In the genomic region with DNA sequence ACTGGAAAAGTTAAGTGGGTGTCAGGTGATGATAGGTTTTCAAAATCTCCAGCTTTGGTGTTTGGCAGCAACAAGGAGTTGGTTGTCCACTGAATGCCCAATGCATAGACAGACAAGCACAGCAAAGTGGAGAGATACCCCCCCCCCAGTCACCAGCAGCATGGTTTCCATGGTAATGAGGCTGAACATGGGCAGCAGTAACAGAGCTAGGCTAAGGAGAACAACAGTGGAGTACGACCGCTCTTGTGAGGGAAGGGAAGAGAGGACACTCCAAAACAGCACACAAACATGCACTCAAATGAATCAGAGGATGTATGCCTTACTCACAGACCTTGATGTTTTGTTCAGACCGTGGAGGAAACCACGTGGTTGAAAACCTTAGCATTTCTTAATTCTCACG, we compare ENCODE assay signal across 25 mouse cellular contexts. TPM values are rescaled to one million over a fixed set of nuclear protein-coding genes. Genes with fewer than 3 reads are reported as not detected.
DNase-seq lines count a peak whose midpoint lies in the region; ATAC-seq and TF ChIP-seq lines count a peak whose summit lies in the region.
"Had no signal": no experiment of that assay in that cellular context is flagged by ENCODE, and none has a peak within 500 bp of the region (broad histone marks: within the 10 kb centered on the region; RNA-seq: fewer than 3 reads in every experiment).

No protein-coding gene starts in this region.

- ATAC-seq in heart, embryonic 15.5 days (replicated peaks; ENCODE audit: insufficient number of reproducible peaks, insufficient read depth, low FRiP score, low read depth), result no peak
- ATAC-seq: forebrain, embryonic 15.5 days; liver, postnatal 0 days; midbrain, embryonic 15.5 days had no signal

- H3K9me3 ChIP-seq in heart, embryonic 15.5 days (replicated peaks), result no peaks in the 10 kb centered on the region
- H3K9me3 ChIP-seq: embryonic facial prominence, embryonic 10.5 days; forebrain, embryonic 15.5 days; G1E; hindbrain, embryonic 15.5 days; limb, embryonic 12.5 days; midbrain, embryonic 15.5 days; neural tube, embryonic 13.5 days had no signal

- H3K4me2 ChIP-seq in heart, embryonic 15.5 days, result peak overlapping the region; percentile 70
- H3K4me2 ChIP-seq in myocyte (ENCODE audit: low read depth), result peak overlapping the region; percentile 54
- H3K4me2 ChIP-seq: forebrain, embryonic 15.5 days; hindbrain, embryonic 15.5 days; limb, embryonic 12.5 days; liver, embryonic 11.5 days; midbrain, embryonic 15.5 days; neural tube, embryonic 13.5 days had no signal

- H3K79me2 ChIP-seq in heart, adult 2 months (replicated peaks; ENCODE audit: control insufficient read depth, insufficient read depth, low read length), result peaks cover 6% of the 10 kb centered on the region
- peaks cover 16% of the 10 kb centered on the region for H3K79me2 ChIP-seq in myocyte (ENCODE audit: control insufficient read depth, insufficient read depth)

- peak overlapping the region; percentile 97 for H3K27ac ChIP-seq in heart, adult 2 months
- peak overlapping the region; percentile 59; the same call in 1 of the 2 replicates for H3K27ac ChIP-seq in heart, embryonic 15.5 days
- peak overlapping the region; percentile 60 for H3K27ac ChIP-seq in brown adipose tissue, adult 24 weeks (replicated peaks; ENCODE audit: low read depth, low read length)
- H3K27ac ChIP-seq: embryonic facial prominence, embryonic 10.5 days; forebrain, embryonic 15.5 days; hindbrain, embryonic 15.5 days; limb, embryonic 12.5 days; macrophage; midbrain, embryonic 15.5 days; neural tube, embryonic 13.5 days had no signal

- WGBS in heart, adult 2 months, result 17% methylated on average over 5 of the region's 5 CpGs
- WGBS in heart, embryonic 15.5 days, result 54% methylated on average over 5 of the region's 5 CpGs

- peak overlapping the region; percentile 65 for H3K4me3 ChIP-seq in heart, adult 2 months
- H3K4me3 ChIP-seq in heart, embryonic 15.5 days, result peak overlapping the region; percentile 65
- H3K4me3 ChIP-seq in brown adipose tissue, adult 24 weeks (ENCODE audit: insufficient read depth, low read depth, low read length), result no peak overlapping the region
- H3K4me3 ChIP-seq in myocyte, result peak overlapping the region; percentile 19
- H3K4me3 ChIP-seq: embryonic facial prominence, embryonic 10.5 days; forebrain, embryonic 15.5 days; hindbrain, embryonic 15.5 days; limb, embryonic 12.5 days; midbrain, embryonic 15.5 days; neural tube, embryonic 13.5 days had no signal

- intact Hi-C loops in heart, adult 2 months (cut with DNase I), result loop anchor here (5.0 kb wide), 1 partner anchor 93 kb away; no protein-coding TSS in a partner anchor

- DNase-seq in heart, adult 2 months, result no peak
- DNase-seq in heart, adult 18-20 months, result no peak
- no peak for DNase-seq in heart, adult 8-10 months (ENCODE audit: low spot score)
- DNase-seq in cerebellum, adult 11 months, result no peak
- no peak for DNase-seq in spleen, postnatal 10 days (ENCODE audit: low spot score in 2 of 2)
- DNase-seq: adrenal gland, postnatal 10 days; cerebellum, adult 9-10 months; gastrocnemius, postnatal 10 days; kidney, adult 11 months; kidney, postnatal 4 days; liver, postnatal 0 days; retina, postnatal 1 day had no signal

- no peaks in the 10 kb centered on the region for H3K27me3 ChIP-seq in heart, adult 2 months (ENCODE audit: control insufficient read depth, insufficient read depth, low read length)
- no peaks in the 10 kb centered on the region for H3K27me3 ChIP-seq in heart, embryonic 15.5 days
- H3K27me3 ChIP-seq in myocyte (ENCODE audit: control insufficient read depth, insufficient read depth, insufficient read length), result no peaks in the 10 kb centered on the region
- H3K27me3 ChIP-seq: CH12.LX; forebrain, embryonic 15.5 days; hindbrain, embryonic 15.5 days; limb, embryonic 12.5 days; midbrain, embryonic 15.5 days; neural tube, embryonic 13.5 days had no signal

- peaks cover 37% of the 10 kb centered on the region for H3K36me3 ChIP-seq in heart, adult 2 months (ENCODE audit: control insufficient read depth, insufficient read depth, low read length)
- H3K36me3 ChIP-seq in heart, embryonic 15.5 days, result no peaks in the 10 kb centered on the region
- H3K36me3 ChIP-seq in myocyte (ENCODE audit: control insufficient read depth, insufficient read depth), result no peaks in the 10 kb centered on the region
- H3K36me3 ChIP-seq: embryonic facial prominence, embryonic 10.5 days; forebrain, embryonic 15.5 days; G1E; hindbrain, embryonic 15.5 days; limb, embryonic 12.5 days; midbrain, embryonic 15.5 days; neural tube, embryonic 13.5 days had no signal

- H3ac ChIP-seq in myocyte (ENCODE audit: control insufficient read depth, insufficient read length), result no peak overlapping the region

- TF ChIP-seq POLR2A in heart, adult 2 months (IDR thresholded peaks at IDR 0.05; ENCODE audit: insufficient read depth, low read depth, low read length), result no peak
- no peak for TF ChIP-seq POLR2A in myocyte (IDR thresholded peaks at IDR 0.05; ENCODE audit: insufficient read length, low read depth)

- no peak for TF ChIP-seq EP300 in heart, adult 2 months (IDR thresholded peaks at IDR 0.05; ENCODE audit: insufficient read depth, low read depth, low read length)

- H3K9ac ChIP-seq in heart, adult 2 months (ENCODE audit: low read depth, low read length), result peak overlapping the region; percentile 52
- H3K9ac ChIP-seq in heart, embryonic 15.5 days, result no peak overlapping the region; the same call in 1 of the 2 replicates
- H3K9ac ChIP-seq: forebrain, embryonic 15.5 days; hindbrain, embryonic 15.5 days; limb, embryonic 12.5 days; liver, postnatal 0 days; midbrain, embryonic 15.5 days; neural tube, embryonic 13.5 days had no signal

- no peak for TF ChIP-seq CTCF in heart, adult 2 months (IDR thresholded peaks at IDR 0.05)

- peaks cover 29% of the 10 kb centered on the region for H3K4me1 ChIP-seq in heart, adult 2 months (ENCODE audit: control insufficient read depth, insufficient read depth, low read length)
- peaks cover 54% of the 10 kb centered on the region for H3K4me1 ChIP-seq in heart, embryonic 15.5 days (replicated peaks)
- peaks cover 14% of the 10 kb centered on the region for H3K4me1 ChIP-seq in brown adipose tissue, adult 24 weeks (ENCODE audit: control insufficient read depth, insufficient read depth, insufficient read length, low read length)

TF ChIP-seq in myocyte, 11 proteins besides CTCF, POLR2A, EP300 and RAD21:
- no peak for TF ChIP-seq E2F4 (IDR thresholded peaks at IDR 0.05; ENCODE audit: insufficient read depth)
- no peak for TF ChIP-seq MAX (IDR thresholded peaks at IDR 0.05; ENCODE audit: low read depth)
- no peak for TF ChIP-seq CEBPB (IDR thresholded peaks at IDR 0.05; ENCODE audit: insufficient read depth, poor library complexity, severe bottlenecking)
- TF ChIP-seq USF1 (IDR thresholded peaks at IDR 0.05; ENCODE audit: low read depth), result no peak
- no peak for TF ChIP-seq REST (IDR thresholded peaks at IDR 0.05; ENCODE audit: insufficient read depth, insufficient read length)
- no peak for TF ChIP-seq SRF (IDR thresholded peaks at IDR 0.05; ENCODE audit: control insufficient read depth, insufficient read length, low read depth)
- no peak for TF ChIP-seq MYOG (IDR thresholded peaks at IDR 0.05; ENCODE audit: control insufficient read depth in 1 of 3, insufficient read depth in 1 of 3, insufficient read length in 2 of 3, low read depth in 2 of 3)
- no peak for TF ChIP-seq MYOD1 (IDR thresholded peaks at IDR 0.05; ENCODE audit: control insufficient read depth in 1 of 3, insufficient read length in 2 of 3, low read depth in 2 of 3)
- no peak for TF ChIP-seq TCF12 (IDR thresholded peaks at IDR 0.05; ENCODE audit: insufficient read depth, poor library complexity, severe bottlenecking)
- TF ChIP-seq POLR2AphosphoS2 (IDR thresholded peaks at IDR 0.05; ENCODE audit: insufficient read length, low read depth), result no peak
- TF ChIP-seq TCF3 (IDR thresholded peaks at IDR 0.05; ENCODE audit: insufficient read length, low read depth), result no peak

RNA-seq across cellular contexts. Expression of a gene that starts 37.5 kb away (rescaled TPM):
- total RNA-seq in heart, adult 2 months (2021), result 100 to 1,000 TPM in 1 of 2 experiments, 10 to 100 TPM in 1; 91.1 to 126 TPM
- 18.8 and 31.3 TPM in 2 replicates for polyA plus RNA-seq in heart, adult 2 months (2012; rRNA removed)
- 10 to 100 TPM; 79.3 to 88.2 TPM for total RNA-seq in heart, adult 18-20 months (2021)
- 28.2 and 36.6 TPM in 2 replicates for polyA plus RNA-seq in heart, embryonic 15.5 days (2015; fragmentation: Nextera tagmentation; extraction: Ambion mirVana)
- 100 to 1,000 TPM; 107 to 134 (median 116) TPM for total RNA-seq in heart, adult 8-10 months (2022)
- 3.7 and 6.7 TPM in 2 replicates for polyA plus RNA-seq in brown adipose tissue, adult 24 weeks (2012; ENCODE audit: insufficient read depth, insufficient read length, missing spikeins)
- 7.0 TPM for polyA plus RNA-seq in myocyte (2012; fragmentation: generic; extraction: Trizol)
- polyA plus RNA-seq: G1E, macrophage had no signal
